Mouse (Mus musculus) C2C12 (cell line): ENCODE data around the gene Lingo3. TPM values are rescaled to one million over a fixed set of nuclear protein-coding genes. Genes with fewer than 3 reads are reported as not detected.

Experiments used
- H3K27me3 ChIP-seq: one replicate; pipeline ENCODE4 v1.6.1; 2011; ENCODE audit not compliant: control insufficient read depth, insufficient read depth, insufficient read length
- H3K36me3 ChIP-seq: one replicate; pipeline ENCODE4 v1.6.1; 2011; ENCODE audit not compliant: control insufficient read depth, insufficient read depth
- H3K4me3 ChIP-seq: one replicate; pipeline ENCODE4 v1.5.1; 2011; ENCODE audit warnings: mild to moderate bottlenecking, control low read depth; ENCODE audit not compliant: poor library complexity, insufficient read depth, severe bottlenecking
- H3K79me2 ChIP-seq: one replicate; pipeline ENCODE4 v1.6.1; 2011; ENCODE audit not compliant: control insufficient read depth, insufficient read depth
- H3K79me3 ChIP-seq: one replicate; pipeline ENCODE4 v1.6.1; 2011; ENCODE audit warnings: low read depth, control low read depth
- H3ac ChIP-seq: one replicate; pipeline ENCODE3; 2011; ENCODE audit warnings: low read depth; ENCODE audit not compliant: control insufficient read depth, insufficient read length
- CEBPB ChIP-seq: IDR thresholded peaks from one replicate; pipeline ENCODE4 v1.6.1; 2011; ENCODE audit warnings: low read depth, mild to moderate bottlenecking, control low read depth, moderate library complexity
- CTCF ChIP-seq: IDR thresholded peaks from one replicate; pipeline ENCODE4 v1.5.1; 2011; ENCODE audit not compliant: control insufficient read depth, insufficient read depth, insufficient read length
- FOSL1 ChIP-seq: IDR thresholded peaks from one replicate; pipeline ENCODE4 v1.8.0; 2011; ENCODE audit warnings: mild to moderate bottlenecking, low read length; ENCODE audit not compliant: poor library complexity, insufficient read depth, severe bottlenecking
- MAX ChIP-seq: IDR thresholded peaks from one replicate; pipeline ENCODE4 v1.6.1; 2011; ENCODE audit warnings: mild to moderate bottlenecking, control low read depth
- MYOD1 ChIP-seq: IDR thresholded peaks from one replicate; pipeline ENCODE4 v1.6.1; 2011; ENCODE audit warnings: low read depth; ENCODE audit not compliant: control insufficient read depth, insufficient read length
- MYOG ChIP-seq: IDR thresholded peaks from one replicate; pipeline ENCODE4 v1.6.1; 2011; ENCODE audit not compliant: control insufficient read depth, insufficient read length; ENCODE audit errors: extremely low read depth
- USF1 ChIP-seq: IDR thresholded peaks from one replicate; pipeline ENCODE4 v1.6.1; 2011; ENCODE audit warnings: low read depth, mild to moderate bottlenecking, control low read depth, moderate library complexity
- polyA plus RNA-seq: library from polyadenylated mRNA; unstranded; fragments of >200 nt; fragmentation: generic; extraction: Trizol; gene quantifications from one replicate; pipeline ENCODE4 v1.2.1, GENCODE M21; 2012; ENCODE audit warnings: missing spikeins

Lingo3 gene
- polyA plus RNA-seq, 1 experiment: 0.05 TPM

DNA sequence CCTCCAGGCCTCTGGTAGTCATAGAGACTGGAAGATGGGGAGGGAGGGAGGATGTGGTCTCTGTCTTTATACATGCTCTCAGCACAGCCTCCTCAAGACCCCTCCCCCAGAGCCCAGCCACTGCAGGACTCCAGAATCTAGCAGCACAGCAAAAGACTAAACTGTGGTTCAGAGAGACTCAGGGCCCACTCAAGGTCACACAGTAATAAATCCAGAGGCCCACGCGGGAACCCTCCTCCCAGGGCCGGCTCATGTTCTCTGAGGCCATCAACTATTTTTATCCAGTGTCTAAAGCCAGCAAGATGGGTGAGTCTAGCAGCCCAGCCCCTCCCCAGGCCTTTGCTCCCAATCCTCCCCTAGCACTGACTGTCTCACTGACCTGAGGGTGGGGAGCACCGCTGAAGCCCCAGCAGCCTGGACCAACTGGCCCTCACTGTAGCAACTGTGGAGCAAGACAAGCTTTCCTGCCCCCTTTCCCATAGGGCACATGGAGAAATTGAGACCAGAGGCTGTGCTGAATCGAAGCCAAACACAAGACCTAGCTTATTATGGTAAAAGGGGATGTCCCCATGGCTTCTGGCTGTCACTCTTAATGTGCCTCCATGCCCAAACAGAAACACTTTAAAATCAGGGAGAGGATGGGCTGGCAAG is 31.3 kb downstream of the Lingo3 start:
- Histone ChIP-seq H3ac (no peak overlapping the region), H3K27me3 (no peaks in the 10 kb centered on the region), H3K79me2 (no peaks in the 10 kb centered on the region), H3K79me3 (no peaks in the 10 kb centered on the region), H3K4me3 (no peak overlapping the region), H3K36me3 (no peaks in the 10 kb centered on the region)
- no peak for TF ChIP-seq CTCF
- TF ChIP-seq USF1: no peak
- TF ChIP-seq MYOD1: no peak
- no peak for TF ChIP-seq FOSL1
- no peak for TF ChIP-seq MYOG
- no peak for TF ChIP-seq MAX
- no peak for TF ChIP-seq CEBPB

DNA sequence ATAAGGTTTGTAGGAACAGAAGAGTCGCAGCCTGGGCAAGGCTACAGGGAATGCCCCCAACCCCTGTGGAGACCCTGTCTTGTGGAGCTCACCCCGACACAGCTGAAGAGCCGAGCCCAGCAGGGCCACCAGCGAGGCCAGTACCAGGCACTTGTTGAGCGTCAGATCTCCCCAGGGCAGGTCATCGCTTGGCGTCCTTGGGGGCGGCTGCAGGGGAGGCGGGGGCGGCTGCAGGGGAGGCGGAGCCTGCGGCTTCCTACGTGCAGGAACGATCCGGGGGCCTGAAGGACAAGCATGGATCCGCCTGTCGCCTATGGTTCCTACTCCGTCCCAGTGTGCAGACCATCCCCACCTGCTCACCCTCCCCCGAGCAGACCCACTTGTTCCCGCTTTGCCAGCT is 33.8 kb downstream of the Lingo3 start:
- H3K4me3 ChIP-seq: no peak overlapping the region
- no peak overlapping the region for H3ac ChIP-seq
- no peaks in the 10 kb centered on the region for H3K79me3 ChIP-seq
- H3K79me2 ChIP-seq: no peaks in the 10 kb centered on the region
- peaks cover 16% of the 10 kb centered on the region for H3K36me3 ChIP-seq
- no peaks in the 10 kb centered on the region for H3K27me3 ChIP-seq
- TF ChIP-seq MAX: no peak
- no peak for TF ChIP-seq MYOD1
- no peak for TF ChIP-seq FOSL1
- no peak for TF ChIP-seq CEBPB
- TF ChIP-seq MYOG: no peak
- TF ChIP-seq USF1: no peak
- no peak for TF ChIP-seq CTCF

DNA sequence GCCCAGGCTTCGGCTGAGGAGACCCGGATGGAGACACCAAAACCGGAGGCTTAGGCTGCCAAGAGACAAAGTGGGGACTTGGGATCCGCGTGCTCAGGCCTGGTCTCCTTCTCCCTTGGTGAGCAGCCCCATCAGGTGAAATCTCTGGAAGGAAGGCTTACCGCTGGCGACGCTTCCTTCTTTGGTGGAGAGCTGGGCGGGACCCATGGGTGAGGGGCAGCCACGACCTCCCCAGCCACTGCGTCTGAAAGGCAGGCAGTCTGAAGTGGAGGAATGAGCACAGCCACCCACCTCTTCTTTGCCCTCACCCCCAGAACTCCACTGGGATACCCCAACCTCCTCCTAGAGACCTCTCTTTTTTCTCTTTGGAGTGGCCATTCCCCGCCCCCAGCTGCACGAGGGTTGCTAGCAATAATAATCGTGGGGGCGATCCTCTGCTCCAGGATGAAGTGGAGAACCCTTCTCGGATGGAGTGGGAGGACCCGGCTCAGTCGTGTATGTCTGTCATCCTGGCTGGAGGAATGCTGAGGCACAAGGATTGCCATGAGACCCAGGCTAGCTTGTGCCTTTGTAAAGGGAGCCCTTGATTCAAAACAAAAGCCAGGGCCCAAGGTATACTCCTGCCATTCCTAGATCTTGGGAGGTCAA is 34.7 kb downstream of the Lingo3 start:
- TF ChIP-seq CTCF: no peak
- TF ChIP-seq MYOG: no peak
- TF ChIP-seq USF1: no peak
- TF ChIP-seq CEBPB: no peak
- no peak for TF ChIP-seq MAX
- no peak for TF ChIP-seq MYOD1
- TF ChIP-seq FOSL1: no peak
- Histone ChIP-seq H3K27me3 (no peaks in the 10 kb centered on the region), H3ac (no peak overlapping the region), H3K79me3 (no peaks in the 10 kb centered on the region), H3K36me3 (peaks cover 21% of the 10 kb centered on the region), H3K4me3 (no peak overlapping the region), H3K79me2 (no peaks in the 10 kb centered on the region)

DNA sequence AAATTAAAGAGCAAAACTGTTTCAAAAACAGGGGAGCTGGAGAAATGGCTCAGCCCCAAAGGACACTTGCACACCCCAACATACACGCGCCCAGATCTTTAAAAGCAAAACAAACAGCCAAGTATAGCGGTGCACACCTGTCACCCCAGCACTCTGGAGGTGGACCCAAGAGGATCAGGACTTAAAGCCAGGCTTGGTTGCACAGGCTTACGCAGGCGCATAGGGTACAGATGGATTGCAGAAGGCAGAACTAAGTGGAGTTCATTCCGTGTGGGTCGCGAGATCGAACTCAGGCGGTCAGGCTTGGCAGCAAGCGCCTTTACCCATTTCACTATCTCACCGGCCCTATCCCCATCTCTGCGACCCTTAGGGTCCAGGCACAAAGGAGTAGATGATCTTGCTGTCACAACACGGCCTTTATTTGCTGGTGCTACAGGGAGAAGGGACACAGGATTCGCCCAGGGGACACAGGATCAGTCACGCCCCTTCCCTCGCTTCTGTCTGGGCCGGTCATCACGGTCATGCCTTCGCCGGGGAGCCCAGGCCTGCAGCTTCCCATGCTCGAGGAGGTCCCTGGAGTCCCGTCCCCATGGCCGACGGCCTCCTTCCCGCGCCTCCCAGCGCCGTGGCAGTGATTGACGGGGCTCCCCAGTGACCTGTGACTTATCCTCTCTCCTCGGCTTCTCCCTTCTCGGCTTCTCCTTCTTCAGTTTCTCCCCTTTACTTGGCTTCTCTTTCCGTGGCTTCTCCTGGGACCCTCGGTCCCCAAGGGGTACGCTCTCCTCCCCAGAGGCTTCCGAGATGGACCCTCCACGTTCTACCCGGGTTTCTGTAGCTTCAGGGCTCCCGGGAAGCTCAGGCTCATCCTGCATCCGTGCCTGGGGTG is 35.5 kb downstream of the Lingo3 start:
- Histone ChIP-seq H3K79me2 (no peaks in the 10 kb centered on the region), H3K79me3 (no peaks in the 10 kb centered on the region), H3K27me3 (no peaks in the 10 kb centered on the region), H3K36me3 (peaks cover 28% of the 10 kb centered on the region), H3K4me3 (no peak overlapping the region), H3ac (no peak overlapping the region)
- TF ChIP-seq FOSL1 (no peak), MAX (no peak), CEBPB (no peak), MYOG (no peak), USF1 (no peak), MYOD1 (no peak), CTCF (no peak)

DNA sequence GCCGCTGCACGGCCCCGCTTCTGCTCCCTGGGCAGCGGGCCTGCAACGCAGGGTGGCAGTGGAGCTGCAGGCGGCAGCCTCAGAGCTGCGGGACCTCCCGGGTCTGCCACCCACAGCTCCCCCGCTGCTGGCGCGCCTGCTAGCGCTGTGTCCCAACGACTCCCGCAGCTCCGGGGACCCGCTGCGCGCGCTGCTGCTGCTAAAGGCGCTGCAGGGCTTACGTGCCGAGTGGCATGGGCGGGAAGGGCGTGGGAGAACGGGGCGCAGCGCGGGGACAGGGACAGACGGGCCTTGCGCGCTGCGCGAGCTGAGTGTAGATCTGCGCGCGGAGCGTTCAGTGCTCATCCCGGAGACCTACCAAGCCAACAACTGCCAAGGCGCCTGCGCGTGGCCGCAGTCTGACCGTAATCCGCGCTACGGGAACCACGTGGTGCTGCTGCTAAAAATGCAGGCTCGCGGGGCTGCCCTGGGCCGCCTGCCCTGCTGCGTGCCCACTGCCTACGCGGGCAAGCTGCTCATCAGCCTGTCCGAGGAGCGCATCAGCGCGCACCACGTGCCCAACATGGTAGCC is 36.7 kb downstream of the Lingo3 start:
- Histone ChIP-seq H3K79me3 (peaks cover 1% of the 10 kb centered on the region), H3K79me2 (peaks cover 3% of the 10 kb centered on the region), H3K4me3 (no peak overlapping the region), H3K36me3 (peaks cover 40% of the 10 kb centered on the region), H3K27me3 (no peaks in the 10 kb centered on the region), H3ac (no peak overlapping the region)
- TF ChIP-seq MYOD1: no peak
